In genomic region chr6:53721595-53721994, GRCm38 (mm10) we compare ENCODE assay signal across 8 mouse cellular contexts.
DNase-seq lines count a peak whose midpoint lies in the region; ATAC-seq lines count a peak whose summit lies in the region.

No protein-coding gene starts in this region.

- H3K9me3 ChIP-seq in limb, embryonic 13.5 days: no peaks in the 10 kb centered on the region

- no peaks in the 10 kb centered on the region for H3K36me3 ChIP-seq in limb, embryonic 13.5 days

- ATAC-seq in limb, embryonic 13.5 days (ENCODE audit: low FRiP score, low read depth): no peak

- peak overlapping the region; percentile 45; the same call in 1 of the 2 replicates for H3K27ac ChIP-seq in limb, embryonic 13.5 days

- no peak overlapping the region for H3K9ac ChIP-seq in limb, embryonic 13.5 days

- WGBS in limb, embryonic 13.5 days: 16% methylated on average over 9 of the region's 9 CpGs

- H3K27me3 ChIP-seq in limb, embryonic 13.5 days: no peaks in the 10 kb centered on the region

- no peak overlapping the region for H3K4me2 ChIP-seq in limb, embryonic 13.5 days (replicated peaks)

- peaks cover 21% of the 10 kb centered on the region for H3K4me1 ChIP-seq in limb, embryonic 13.5 days

- DNase-seq in urinary bladder, adult 18-20 months (ENCODE audit: low spot score in 2 of 2): peak; percentile 50 to 81
- DNase-seq in urinary bladder, postnatal 10 days (ENCODE audit: low spot score): no peak
- peak; percentile 90 to 91 for DNase-seq in cerebellum, postnatal 14 days
- DNase-seq in gastrocnemius, adult 18-20 months (ENCODE audit: low spot score): peak; percentile 64
- peak; percentile 71 for DNase-seq in kidney, adult 9 months
- DNase-seq in ovary, postnatal 14 days (ENCODE audit: low spot score): peak; percentile 59
- peak; percentile 58 for DNase-seq in thymus, postnatal 25 days

- no peak overlapping the region for H3K4me3 ChIP-seq in limb, embryonic 13.5 days
